Mouse (Mus musculus) bone marrow macrophage, adult 2 months (primary cell): ENCODE results near the gene Tenm4.

ENCODE experiments used
- CTCF ChIP-seq: IDR thresholded peaks from 2 replicates; pipeline ENCODE4 v1.5.1; 2012; ENCODE audit warnings: low read depth, mild to moderate bottlenecking, low read length, moderate library complexity
- POLR2A ChIP-seq: IDR thresholded peaks from 2 replicates; pipeline ENCODE4 v1.6.1; 2012; ENCODE audit warnings: mild to moderate bottlenecking, low read depth, low read length, borderline replicate concordance

GRCm38 (mm10) chr7:96599081-96599480, 428.0 kb downstream of the Tenm4 start:
- TF ChIP-seq POLR2A, result no peak
- TF ChIP-seq CTCF, result no peak
